Mouse (Mus musculus): ENCODE results near the gene Gm17657. TPM values are rescaled to one million over a fixed set of nuclear protein-coding genes. Genes with fewer than 3 reads are reported as not detected.
"Not testable (repeated sequence)": the region's sequence is repeated elsewhere in the genome, so short reads cannot be mapped to it uniquely, and the experiment has no call there.

The Gm17657 gene
- polyA plus RNA-seq, 1 experiment from 2014 or later: not detected

- no peaks in the 10 kb centered on the region for H3K9me3 ChIP-seq (ENCODE audit: control insufficient read depth, low read depth, low read length)
- H3K9ac ChIP-seq (replicated peaks; ENCODE audit: low read depth, low read length): no peak overlapping the region
- peaks cover 4% of the 10 kb centered on the region; the same call in 1 of the 2 replicates for H3K4me1 ChIP-seq (ENCODE audit: control insufficient read depth, insufficient read depth, low read length)
- H3K27me3 ChIP-seq (ENCODE audit: control insufficient read depth, insufficient read depth, low read length): no peaks in the 10 kb centered on the region
- no peaks in the 10 kb centered on the region for H3K36me3 ChIP-seq (ENCODE audit: control insufficient read depth, insufficient read depth, low read length)
- H3K4me3 ChIP-seq (ENCODE audit: low read depth, low read length): no peak overlapping the region
- no peak overlapping the region for H3K27ac ChIP-seq (ENCODE audit: low read length)
- WGBS: 73% methylated on average over 7 of the region's 7 CpGs
- no peak for ATAC-seq (ENCODE audit: insufficient number of reproducible peaks, insufficient read depth, low FRiP score, low read depth)
- H3K4me2 ChIP-seq (replicated peaks; ENCODE audit: low read depth, low read length): peak overlapping the region; percentile 25; the same call in 1 of the 2 replicates
Measured at GRCm38 (mm10) chr17:29502005-29502668, 47.3 kb downstream of the Gm17657 start.

- H3K27me3 ChIP-seq (ENCODE audit: control insufficient read depth, insufficient read depth, low read length): no peaks in the 10 kb centered on the region
- H3K27ac ChIP-seq (ENCODE audit: low read length): no peak overlapping the region
- no peaks in the 10 kb centered on the region for H3K36me3 ChIP-seq (ENCODE audit: control insufficient read depth, insufficient read depth, low read length)
- no peak overlapping the region for H3K4me3 ChIP-seq (ENCODE audit: low read depth, low read length)
- no peaks in the 10 kb centered on the region for H3K9me3 ChIP-seq (ENCODE audit: control insufficient read depth, low read depth, low read length)
- no peak overlapping the region for H3K4me2 ChIP-seq (replicated peaks; ENCODE audit: low read depth, low read length)
- peaks cover 4% of the 10 kb centered on the region; the same call in 1 of the 2 replicates for H3K4me1 ChIP-seq (ENCODE audit: control insufficient read depth, insufficient read depth, low read length)
- ATAC-seq (ENCODE audit: insufficient number of reproducible peaks, insufficient read depth, low FRiP score, low read depth): peak; percentile 60; the same call in 1 of the 2 replicates
- H3K9ac ChIP-seq (replicated peaks; ENCODE audit: low read depth, low read length): no peak overlapping the region
- 77% methylated on average over 17 of the region's 17 CpGs for WGBS
Measured at GRCm38 (mm10) chr17:29500802-29501469, 48.5 kb downstream of the Gm17657 start.

- WGBS: 72% methylated on average over 7 of the region's 7 CpGs
- ATAC-seq (ENCODE audit: insufficient number of reproducible peaks, insufficient read depth, low FRiP score, low read depth): no peak
Measured at GRCm38 (mm10) chr17:29500243-29500740, 49.1 kb downstream of the Gm17657 start.

GRCm38 (mm10) chr17:29499511-29499910, 49.9 kb downstream of the Gm17657 start:
- ATAC-seq (ENCODE audit: insufficient number of reproducible peaks, insufficient read depth, low FRiP score, low read depth): no peak
- H3K4me3 ChIP-seq (ENCODE audit: low read depth, low read length): no peak overlapping the region
- H3K4me2 ChIP-seq (replicated peaks; ENCODE audit: low read depth, low read length): no peak overlapping the region
- no peaks in the 10 kb centered on the region for H3K9me3 ChIP-seq (ENCODE audit: control insufficient read depth, low read depth, low read length)
- no peak overlapping the region for H3K27ac ChIP-seq (ENCODE audit: low read length)
- WGBS: 71% methylated on average over 6 of the region's 6 CpGs
- no peak overlapping the region for H3K9ac ChIP-seq (replicated peaks; ENCODE audit: low read depth, low read length)
- no peaks in the 10 kb centered on the region for H3K27me3 ChIP-seq (ENCODE audit: control insufficient read depth, insufficient read depth, low read length)
- no peaks in the 10 kb centered on the region for H3K36me3 ChIP-seq (ENCODE audit: control insufficient read depth, insufficient read depth, low read length)
- peaks cover 4% of the 10 kb centered on the region; the same call in 1 of the 2 replicates for H3K4me1 ChIP-seq (ENCODE audit: control insufficient read depth, insufficient read depth, low read length)

More at GRCm38 (mm10) chr17:29500243-29500740, 49.1 kb downstream of the Gm17657 start:
- Histone ChIP-seq H3K9ac (replicated peaks; ENCODE audit: low read depth, low read length) (no peak overlapping the region), H3K9me3 (ENCODE audit: control insufficient read depth, low read depth, low read length) (no peaks in the 10 kb centered on the region), H3K4me1 (ENCODE audit: control insufficient read depth, insufficient read depth, low read length) (peaks cover 4% of the 10 kb centered on the region; the same call in 1 of the 2 replicates), H3K4me2 (replicated peaks; ENCODE audit: low read depth, low read length) (no peak overlapping the region), H3K36me3 (ENCODE audit: control insufficient read depth, insufficient read depth, low read length) (no peaks in the 10 kb centered on the region), H3K27me3 (ENCODE audit: control insufficient read depth, insufficient read depth, low read length) (no peaks in the 10 kb centered on the region), H3K4me3 (ENCODE audit: low read depth, low read length) (no peak overlapping the region), H3K27ac (ENCODE audit: low read length) (no peak overlapping the region)

GRCm38 (mm10) chr17:29498952-29499351, 50.5 kb downstream of the Gm17657 start:
- H3K9me3 ChIP-seq (ENCODE audit: control insufficient read depth, low read depth, low read length); H3K36me3 ChIP-seq (ENCODE audit: control insufficient read depth, insufficient read depth, low read length); H3K4me2 ChIP-seq (replicated peaks; ENCODE audit: low read depth, low read length); H3K4me1 ChIP-seq (ENCODE audit: control insufficient read depth, insufficient read depth, low read length); H3K4me3 ChIP-seq (ENCODE audit: low read depth, low read length); H3K27ac ChIP-seq (ENCODE audit: low read length); H3K27me3 ChIP-seq (ENCODE audit: control insufficient read depth, insufficient read depth, low read length); H3K9ac ChIP-seq (replicated peaks; ENCODE audit: low read depth, low read length); ATAC-seq (ENCODE audit: insufficient number of reproducible peaks, insufficient read depth, low FRiP score, low read depth): not testable (repeated sequence)
- 81% methylated on average over 2 of the region's 2 CpGs for WGBS

- Histone ChIP-seq H3K4me3 (ENCODE audit: low read depth, low read length) (no peak overlapping the region), H3K4me2 (replicated peaks; ENCODE audit: low read depth, low read length) (no peak overlapping the region), H3K9ac (replicated peaks; ENCODE audit: low read depth, low read length) (no peak overlapping the region), H3K36me3 (ENCODE audit: control insufficient read depth, insufficient read depth, low read length) (peaks cover 9% of the 10 kb centered on the region; the same call in 1 of the 2 replicates), H3K27ac (ENCODE audit: low read length) (0 out of 2 replicates have a peak overlapping the region, but pooled peaks have one; percentile 10), H3K27me3 (ENCODE audit: control insufficient read depth, insufficient read depth, low read length) (no peaks in the 10 kb centered on the region), H3K4me1 (ENCODE audit: control insufficient read depth, insufficient read depth, low read length) (peaks cover 10% of the 10 kb centered on the region), H3K9me3 (ENCODE audit: control insufficient read depth, low read depth, low read length) (no peaks in the 10 kb centered on the region)
- ATAC-seq (ENCODE audit: insufficient number of reproducible peaks, insufficient read depth, low FRiP score, low read depth): no peak
- 45% methylated on average over 4 of the region's 4 CpGs for whole genome bisulfite sequencing
Measured at GRCm38 (mm10) chr17:29498028-29498427, 51.4 kb downstream of the Gm17657 start.

- ATAC-seq (ENCODE audit: insufficient number of reproducible peaks, insufficient read depth, low FRiP score, low read depth): not testable (repeated sequence)
Measured at GRCm38 (mm10) chr17:29497481-29497880, 52.0 kb downstream of the Gm17657 start.

GRCm38 (mm10) chr17:29497071-29497354, 52.4 kb downstream of the Gm17657 start:
- peaks cover 8% of the 10 kb centered on the region for H3K4me1 ChIP-seq (ENCODE audit: control insufficient read depth, insufficient read depth, low read length)
- H3K27ac ChIP-seq (ENCODE audit: low read length): no peak overlapping the region
- H3K9me3 ChIP-seq (ENCODE audit: control insufficient read depth, low read depth, low read length): no peaks in the 10 kb centered on the region
- 86% methylated on average over 3 of the region's 3 CpGs for WGBS
- H3K9ac ChIP-seq (replicated peaks; ENCODE audit: low read depth, low read length): no peak overlapping the region
- no peak overlapping the region for H3K4me3 ChIP-seq (ENCODE audit: low read depth, low read length)
- H3K4me2 ChIP-seq (replicated peaks; ENCODE audit: low read depth, low read length): no peak overlapping the region
- H3K36me3 ChIP-seq (ENCODE audit: control insufficient read depth, insufficient read depth, low read length): peaks cover 9% of the 10 kb centered on the region; the same call in 1 of the 2 replicates
- no peaks in the 10 kb centered on the region for H3K27me3 ChIP-seq (ENCODE audit: control insufficient read depth, insufficient read depth, low read length)
- no peak for ATAC-seq (ENCODE audit: insufficient number of reproducible peaks, insufficient read depth, low FRiP score, low read depth)

More at GRCm38 (mm10) chr17:29497481-29497880, 52.0 kb downstream of the Gm17657 start:
- H3K4me1 ChIP-seq (ENCODE audit: control insufficient read depth, insufficient read depth, low read length); H3K36me3 ChIP-seq (ENCODE audit: control insufficient read depth, insufficient read depth, low read length); H3K4me3 ChIP-seq (ENCODE audit: low read depth, low read length); H3K27ac ChIP-seq (ENCODE audit: low read length); H3K9me3 ChIP-seq (ENCODE audit: control insufficient read depth, low read depth, low read length); H3K4me2 ChIP-seq (replicated peaks; ENCODE audit: low read depth, low read length); H3K27me3 ChIP-seq (ENCODE audit: control insufficient read depth, insufficient read depth, low read length); H3K9ac ChIP-seq (replicated peaks; ENCODE audit: low read depth, low read length): not testable (repeated sequence)
- 57% methylated on average over 1 of the region's 1 CpGs for WGBS

All from stomach, embryonic 14.5 days (tissue).